Mouse (Mus musculus) midbrain, embryonic 13.5 days (tissue): ENCODE measurements at regions not wholly inside any gene's neighbourhood (a gene's known extent, or its start where the extent isn't known, plus 50 kb on each side); places are given as distances from the start of the nearest gene placed in this dataset.

Source experiments
- ATAC-seq: fragments of 200-750 bp; cut with Nextera tagmentation; 2 replicates; pipeline ENCODE4 v1.8.0; 2017; ENCODE audit warnings: mild to moderate bottlenecking, moderate TSS enrichment, moderate library complexity
- H3K27ac ChIP-seq: fragments of 300-500 bp; sonication (generic); 2 replicates; pipeline ENCODE4 v1.5.1; 2015; ENCODE audit warnings: inconsistent platforms, mild to moderate bottlenecking, moderate library complexity
- H3K27me3 ChIP-seq: fragments of 300-500 bp; sonication (generic); 2 replicates; pipeline ENCODE4 v1.6.1; 2015; ENCODE audit warnings: mild to moderate bottlenecking, inconsistent platforms
- H3K36me3 ChIP-seq: fragments of 300-500 bp; sonication (generic); 2 replicates; pipeline ENCODE4 v1.6.1; 2015; ENCODE audit warnings: mild to moderate bottlenecking, inconsistent platforms
- H3K4me1 ChIP-seq: fragments of 300-500 bp; sonication (generic); replicated peaks from 2 replicates; pipeline ENCODE4 v1.6.1; 2015; ENCODE audit warnings: inconsistent platforms
- H3K4me2 ChIP-seq: fragments of 300-500 bp; sonication (generic); replicated peaks from 2 replicates; pipeline ENCODE4 v1.6.1; 2015; ENCODE audit warnings: moderate library complexity, mild to moderate bottlenecking, inconsistent platforms
- H3K4me3 ChIP-seq: fragments of 300-500 bp; sonication (generic); replicated peaks from 2 replicates; pipeline ENCODE4 v1.5.1; 2015; ENCODE audit warnings: mild to moderate bottlenecking, inconsistent platforms
- H3K9ac ChIP-seq: fragments of 300-500 bp; sonication (generic); replicated peaks from 2 replicates; pipeline ENCODE4 v1.6.1; 2015; ENCODE audit warnings: mild to moderate bottlenecking, inconsistent platforms
- H3K9me3 ChIP-seq: fragments of 300-500 bp; sonication (generic); 2 replicates; pipeline ENCODE4 v1.6.1; 2016; ENCODE audit warnings: mild to moderate bottlenecking, inconsistent platforms
- WGBS: fragments of 180-500 bp; shearing (Covaris S2); methylation state at CpG from one replicate; pipeline ENCODE4 v1.1.7; 2015; 5-methylcytosine and 5-hydroxymethylcytosine counted together

- Histone ChIP-seq H3K27ac (no peak overlapping the region), H3K4me1 (no peaks in the 10 kb centered on the region), H3K9me3 (no peaks in the 10 kb centered on the region), H3K27me3 (no peaks in the 10 kb centered on the region), H3K9ac (no peak overlapping the region), H3K4me3 (no peak overlapping the region), H3K36me3 (no peaks in the 10 kb centered on the region), H3K4me2 (no peak overlapping the region)
- WGBS, result 80% methylated on average over 3 of the region's 3 CpGs
- no peak for ATAC-seq
Measured at GRCm38 (mm10) chr4:39926021-39926591, 216.8 kb upstream of the Aco1 start.

- Histone ChIP-seq H3K4me3 (no peak overlapping the region), H3K27me3 (no peaks in the 10 kb centered on the region), H3K36me3 (no peaks in the 10 kb centered on the region), H3K27ac (no peak overlapping the region), H3K4me1 (no peaks in the 10 kb centered on the region), H3K9ac (no peak overlapping the region), H3K9me3 (no peaks in the 10 kb centered on the region), H3K4me2 (no peak overlapping the region)
- ATAC-seq, result no peak
- 89% methylated on average over 7 of the region's 7 CpGs for WGBS
Measured at GRCm38 (mm10) chr4:39926594-39926993, 216.3 kb upstream of the Aco1 start.

GRCm38 (mm10) chr4:39928491-39928890 lies 214.4 kb upstream of the Aco1 start:
- no peaks in the 10 kb centered on the region for H3K9me3 ChIP-seq
- H3K4me2 ChIP-seq, result no peak overlapping the region
- H3K4me1 ChIP-seq, result no peaks in the 10 kb centered on the region
- H3K27me3 ChIP-seq, result no peaks in the 10 kb centered on the region
- H3K27ac ChIP-seq, result no peak overlapping the region
- WGBS, result 84% methylated on average over 2 of the region's 2 CpGs
- H3K36me3 ChIP-seq, result no peaks in the 10 kb centered on the region
- H3K4me3 ChIP-seq, result no peak overlapping the region
- no peak for ATAC-seq
- H3K9ac ChIP-seq, result no peak overlapping the region

GRCm38 (mm10) chr4:39934025-39934708 lies 208.7 kb upstream of the Aco1 start:
- no peaks in the 10 kb centered on the region for H3K4me1 ChIP-seq
- no peak overlapping the region for H3K4me2 ChIP-seq
- H3K9ac ChIP-seq, result no peak overlapping the region
- no peak overlapping the region for H3K27ac ChIP-seq
- H3K4me3 ChIP-seq, result no peak overlapping the region
- no peaks in the 10 kb centered on the region for H3K36me3 ChIP-seq
- H3K27me3 ChIP-seq, result no peaks in the 10 kb centered on the region
- no peaks in the 10 kb centered on the region for H3K9me3 ChIP-seq
- no peak for ATAC-seq
- 86% methylated on average over 12 of the region's 12 CpGs for WGBS

GRCm38 (mm10) chr4:39958687-39959086 lies 184.2 kb upstream of the Aco1 start:
- Histone ChIP-seq H3K4me1 (no peaks in the 10 kb centered on the region), H3K9ac (no peak overlapping the region), H3K9me3 (no peaks in the 10 kb centered on the region), H3K27ac (no peak overlapping the region), H3K27me3 (no peaks in the 10 kb centered on the region), H3K4me2 (no peak overlapping the region), H3K4me3 (no peak overlapping the region), H3K36me3 (no peaks in the 10 kb centered on the region)
- no peak for ATAC-seq
- WGBS, result 79% methylated on average over 3 of the region's 3 CpGs

GRCm38 (mm10) chr4:39967938-39968337 lies 174.9 kb upstream of the Aco1 start:
- H3K4me2 ChIP-seq, result no peak overlapping the region
- WGBS, result 90% methylated on average over 3 of the region's 3 CpGs

GRCm38 (mm10) chr4:39991358-39991757 lies 151.5 kb upstream of the Aco1 start:
- ATAC-seq, result no peak
- WGBS, result 72% methylated on average over 6 of the region's 6 CpGs
- no peaks in the 10 kb centered on the region for H3K36me3 ChIP-seq
- H3K4me3 ChIP-seq, result no peak overlapping the region
- H3K4me1 ChIP-seq, result no peaks in the 10 kb centered on the region
- no peaks in the 10 kb centered on the region; the same call in 1 of the 2 replicates for H3K9me3 ChIP-seq
- no peak overlapping the region for H3K4me2 ChIP-seq
- H3K27me3 ChIP-seq, result no peaks in the 10 kb centered on the region
- H3K27ac ChIP-seq, result no peak overlapping the region
- H3K9ac ChIP-seq, result no peak overlapping the region

More at GRCm38 (mm10) chr4:39967938-39968337, 174.9 kb upstream of the Aco1 start:
- Histone ChIP-seq H3K9ac (no peak overlapping the region), H3K9me3 (no peaks in the 10 kb centered on the region), H3K36me3 (no peaks in the 10 kb centered on the region), H3K27me3 (no peaks in the 10 kb centered on the region), H3K4me1 (no peaks in the 10 kb centered on the region), H3K4me3 (no peak overlapping the region), H3K27ac (no peak overlapping the region)
- no peak for ATAC-seq

- no peak overlapping the region for H3K27ac ChIP-seq
- H3K9ac ChIP-seq, result no peak overlapping the region
- H3K4me2 ChIP-seq, result no peak overlapping the region
- H3K4me3 ChIP-seq, result no peak overlapping the region
- no peaks in the 10 kb centered on the region; the same call in 1 of the 2 replicates for H3K9me3 ChIP-seq
- ATAC-seq, result no peak
- H3K4me1 ChIP-seq, result no peaks in the 10 kb centered on the region
- no peaks in the 10 kb centered on the region for H3K27me3 ChIP-seq
- WGBS, result 88% methylated on average over 2 of the region's 2 CpGs
- H3K36me3 ChIP-seq, result no peaks in the 10 kb centered on the region
Measured at GRCm38 (mm10) chr4:39991851-39992250, 151.0 kb upstream of the Aco1 start.

- Histone ChIP-seq H3K27ac (no peak overlapping the region), H3K4me2 (no peak overlapping the region), H3K4me1 (no peaks in the 10 kb centered on the region), H3K4me3 (no peak overlapping the region), H3K36me3 (no peaks in the 10 kb centered on the region), H3K9me3 (no peaks in the 10 kb centered on the region; the same call in 1 of the 2 replicates), H3K27me3 (no peaks in the 10 kb centered on the region), H3K9ac (no peak overlapping the region)
- no peak for ATAC-seq
- 74% methylated on average over 5 of the region's 5 CpGs for WGBS
Measured at GRCm38 (mm10) chr4:39998771-39999422, 144.0 kb upstream of the Aco1 start.

GRCm38 (mm10) chr4:40014666-40015065 lies 128.2 kb upstream of the Aco1 start:
- H3K36me3 ChIP-seq, result no peaks in the 10 kb centered on the region
- peak overlapping the region; percentile 37 for H3K4me2 ChIP-seq
- ATAC-seq, result peak; percentile 85
- H3K27me3 ChIP-seq, result no peaks in the 10 kb centered on the region
- H3K4me1 ChIP-seq, result peaks cover 5% of the 10 kb centered on the region; the same call in 1 of the 2 replicates
- H3K9ac ChIP-seq, result no peak overlapping the region
- no peak overlapping the region; the same call in 1 of the 2 replicates for H3K27ac ChIP-seq
- H3K4me3 ChIP-seq, result 0 out of 2 replicates have a peak overlapping the region, but pooled peaks have one; percentile 9
- no peaks in the 10 kb centered on the region for H3K9me3 ChIP-seq
- WGBS, result 34% methylated on average over 7 of the region's 7 CpGs

GRCm38 (mm10) chr4:40016856-40017255 lies 126.0 kb upstream of the Aco1 start:
- no peaks in the 10 kb centered on the region for H3K27me3 ChIP-seq
- no peak for ATAC-seq
- H3K4me1 ChIP-seq, result peaks cover 5% of the 10 kb centered on the region; the same call in 1 of the 2 replicates
- no peak overlapping the region for H3K4me2 ChIP-seq
- no peaks in the 10 kb centered on the region for H3K36me3 ChIP-seq
- 90% methylated on average over 15 of the region's 15 CpGs for WGBS
- H3K9me3 ChIP-seq, result no peaks in the 10 kb centered on the region
- H3K27ac ChIP-seq, result no peak overlapping the region
- no peak overlapping the region for H3K4me3 ChIP-seq
- H3K9ac ChIP-seq, result no peak overlapping the region

- Histone ChIP-seq H3K27me3 (no peaks in the 10 kb centered on the region), H3K4me1 (peaks cover 5% of the 10 kb centered on the region; the same call in 1 of the 2 replicates), H3K4me2 (no peak overlapping the region), H3K4me3 (no peak overlapping the region), H3K9ac (no peak overlapping the region), H3K9me3 (no peaks in the 10 kb centered on the region), H3K27ac (no peak overlapping the region), H3K36me3 (no peaks in the 10 kb centered on the region)
- WGBS, result 89% methylated on average over 4 of the region's 4 CpGs
- no peak for ATAC-seq
Measured at GRCm38 (mm10) chr4:40018208-40018607, 124.7 kb upstream of the Aco1 start.
